Mouse (Mus musculus) bone marrow macrophage, adult 2 months (primary cell): Measurements from ENCODE around the gene Nav2.

Source experiments
- CTCF ChIP-seq: IDR thresholded peaks from 2 replicates; pipeline ENCODE4 v1.5.1; 2012; ENCODE audit warnings: low read depth, mild to moderate bottlenecking, low read length, moderate library complexity
- POLR2A ChIP-seq: IDR thresholded peaks from 2 replicates; pipeline ENCODE4 v1.6.1; 2012; ENCODE audit warnings: mild to moderate bottlenecking, low read depth, low read length, borderline replicate concordance

DNA sequence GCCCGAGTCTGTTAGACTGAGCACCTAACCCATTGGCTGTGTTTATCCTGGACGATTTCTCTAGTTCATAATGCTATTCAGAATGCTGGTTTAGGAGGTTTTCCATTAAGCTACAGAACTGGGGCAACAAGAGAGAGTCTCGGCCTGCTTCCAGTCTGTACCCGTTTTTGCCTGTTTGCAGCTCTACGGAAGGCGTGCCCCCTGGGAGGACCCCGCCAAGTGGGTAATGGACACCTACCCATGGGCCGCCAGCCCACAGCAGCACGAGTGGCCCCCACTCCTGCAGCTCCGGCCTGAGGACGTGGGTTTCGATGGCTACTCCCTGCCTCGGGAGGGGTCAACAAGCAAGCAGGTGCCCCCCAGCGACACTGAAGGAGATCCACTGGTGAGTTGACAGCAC lies 695.7 kb downstream of the Nav2 start:
- TF ChIP-seq CTCF (no peak), POLR2A (no peak)
